Mouse (Mus musculus): ENCODE data around the gene Olfr868.

The Olfr868 gene

GRCm38 (mm10) chr9:20098326-20098725, at the start of gene Olfr868:
Gene Olfr868 (plus strand): TSS chr9:20098626.
- DNase-seq (ENCODE audit: low spot score in 2 of 2) = no peak

- no peak for DNase-seq (ENCODE audit: low spot score in 2 of 2)
These were observed 41.0 kb upstream of the Olfr868 start, which contains the start of gene Olfr867 for GRCm38 (mm10) chr9:20057462-20057861. Gene Olfr867 (minus strand): TSS chr9:20057562.

GRCm38 (mm10) chr9:20070236-20070635, 28.2 kb upstream of the Olfr868 start:
- DNase-seq (ENCODE audit: low spot score in 2 of 2) = no peak

- no peak for DNase-seq (ENCODE audit: low spot score in 2 of 2)
These were observed 27.1 kb upstream of the Olfr868 start for GRCm38 (mm10) chr9:20071291-20071690.

GRCm38 (mm10) chr9:20073523-20074177, 24.8 kb upstream of the Olfr868 start:
- no peak for DNase-seq (ENCODE audit: low spot score in 2 of 2)

GRCm38 (mm10) chr9:20128709-20129108, 30.3 kb downstream of the Olfr868 start, which contains the start of gene Olfr869:
Gene Olfr869 (plus strand): TSS chr9:20129009.
- DNase-seq (ENCODE audit: low spot score in 2 of 2) = no peak

GRCm38 (mm10) chr9:20149706-20150105, 51.3 kb downstream of the Olfr868 start:
- DNase-seq (ENCODE audit: low spot score in 2 of 2) = no peak

Data from frontal cortex, postnatal 14 days (tissue).